Mouse (Mus musculus): Measurements from ENCODE around the gene Nr4a1. TPM values are rescaled to one million over a fixed set of nuclear protein-coding genes. Genes with fewer than 3 reads are reported as not detected.

The Nr4a1 gene
- polyA plus RNA-seq, 2 experiments: 0.19 to 0.42 TPM

GRCm38 (mm10) chr15:101315378-101315777 lies 61.3 kb downstream of the Nr4a1 start:
- peaks cover 0 to 16% of the 10 kb centered on the region in 2 experiments; a peak in 2 of 4 replicates for H3K4me1 ChIP-seq (replicated peaks; ENCODE audit: control insufficient read depth in 2 of 2, insufficient read depth in 2 of 2, low read length in 1 of 2)
- no peaks in the 10 kb centered on the region for H3K36me3 ChIP-seq (replicated peaks; ENCODE audit: control insufficient read depth, insufficient read depth, low read depth)
- H3K27me3 ChIP-seq (ENCODE audit: control insufficient read depth, insufficient read depth, low read length): no peaks in the 10 kb centered on the region
- H3K9me3 ChIP-seq (ENCODE audit: control insufficient read depth, low read length): no peaks in the 10 kb centered on the region
- no peak overlapping the region for H3K9ac ChIP-seq (replicated peaks)
- ATAC-seq (ENCODE audit: insufficient read depth) (no peak), DNase-seq (ENCODE audit: low read depth in 3 of 3, low spot score in 3 of 3) (no peak)
- no peak for TF ChIP-seq CTCF (IDR thresholded peaks at IDR 0.05; ENCODE audit: low read depth)
- no peak for TF ChIP-seq EP300 (IDR thresholded peaks at IDR 0.05; ENCODE audit: low read depth)
- no peak overlapping the region for H3K27ac ChIP-seq
- 74% methylated on average over 4 of the region's 4 CpGs for whole genome bisulfite sequencing (ENCODE audit: insufficient replicate concordance)
- H3K4me3 ChIP-seq (ENCODE audit: insufficient read depth in 1 of 2, low read depth in 2 of 2, low read length in 2 of 2): no peak overlapping the region
- no peak overlapping the region for H3K4me2 ChIP-seq (ENCODE audit: low read depth)

- H3K4me3 ChIP-seq (ENCODE audit: insufficient read depth in 1 of 2, low read depth in 2 of 2, low read length in 2 of 2): peak overlapping the region; percentile 3 to 52; a peak in 2 of 4 replicates
These were observed 61.8 kb downstream of the Nr4a1 start for GRCm38 (mm10) chr15:101315832-101316231.

GRCm38 (mm10) chr15:101316279-101316912 lies 62.3 kb downstream of the Nr4a1 start:
- Histone ChIP-seq H3K4me1 (replicated peaks; ENCODE audit: control insufficient read depth in 2 of 2, insufficient read depth in 2 of 2, low read length in 1 of 2) (peaks cover 0 to 23% of the 10 kb centered on the region in 2 experiments; a peak in 2 of 4 replicates), H3K27me3 (ENCODE audit: control insufficient read depth, insufficient read depth, low read length) (no peaks in the 10 kb centered on the region), H3K27ac (no peak overlapping the region), H3K36me3 (replicated peaks; ENCODE audit: control insufficient read depth, insufficient read depth, low read depth) (no peaks in the 10 kb centered on the region), H3K4me3 (ENCODE audit: insufficient read depth in 1 of 2, low read depth in 2 of 2, low read length in 2 of 2) (peak overlapping the region; percentile 3 to 35), H3K9ac (replicated peaks) (no peak overlapping the region), H3K4me2 (ENCODE audit: low read depth) (peak overlapping the region; percentile 35), H3K9me3 (ENCODE audit: control insufficient read depth, low read length) (no peaks in the 10 kb centered on the region)
- TF ChIP-seq CTCF (IDR thresholded peaks at IDR 0.05; ENCODE audit: low read depth) (no peak), EP300 (IDR thresholded peaks at IDR 0.05; ENCODE audit: low read depth) (no peak)
- WGBS (ENCODE audit: insufficient replicate concordance): 15% methylated on average over 13 of the region's 13 CpGs
- DNase-seq (ENCODE audit: low read depth in 3 of 3, low spot score in 3 of 3) (no peak), ATAC-seq (ENCODE audit: insufficient read depth) (no peak)

More at GRCm38 (mm10) chr15:101315832-101316231, 61.8 kb downstream of the Nr4a1 start:
- H3K27ac ChIP-seq: no peak overlapping the region
- TF ChIP-seq EP300 (IDR thresholded peaks at IDR 0.05; ENCODE audit: low read depth) (no peak), CTCF (IDR thresholded peaks at IDR 0.05; ENCODE audit: low read depth) (peak; percentile 90)
- no peaks in the 10 kb centered on the region for H3K9me3 ChIP-seq (ENCODE audit: control insufficient read depth, low read length)
- H3K4me1 ChIP-seq (replicated peaks; ENCODE audit: control insufficient read depth in 2 of 2, insufficient read depth in 2 of 2, low read length in 1 of 2): peaks cover 0 to 19% of the 10 kb centered on the region in 2 experiments; a peak in 2 of 4 replicates
- ATAC-seq (ENCODE audit: insufficient read depth) (peak; percentile 67; the same call in 1 of the 2 replicates), DNase-seq (ENCODE audit: low read depth in 3 of 3, low spot score in 3 of 3) (peak; percentile 47 to 56 (median 53))
- no peak overlapping the region for H3K9ac ChIP-seq (replicated peaks)
- no peaks in the 10 kb centered on the region for H3K27me3 ChIP-seq (ENCODE audit: control insufficient read depth, insufficient read depth, low read length)
- WGBS (ENCODE audit: insufficient replicate concordance): 1% methylated on average over 11 of the region's 11 CpGs
- peak overlapping the region; percentile 35 for H3K4me2 ChIP-seq (ENCODE audit: low read depth)
- H3K36me3 ChIP-seq (replicated peaks; ENCODE audit: control insufficient read depth, insufficient read depth, low read depth): no peaks in the 10 kb centered on the region

- H3K4me3 ChIP-seq (ENCODE audit: insufficient read depth in 1 of 2, low read depth in 2 of 2, low read length in 2 of 2): peak overlapping the region; percentile 1 to 35; a peak in 3 of 4 replicates
- no peak overlapping the region for H3K9ac ChIP-seq (replicated peaks)
- H3K4me2 ChIP-seq (ENCODE audit: low read depth): no peak overlapping the region; the same call in 1 of the 2 replicates
These were observed 63.1 kb downstream of the Nr4a1 start for GRCm38 (mm10) chr15:101316913-101317813.

More at GRCm38 (mm10) chr15:101316913-101317813, 63.1 kb downstream of the Nr4a1 start:
- 21% methylated on average over 18 of the region's 18 CpGs for WGBS (ENCODE audit: insufficient replicate concordance)
- Histone ChIP-seq H3K36me3 (replicated peaks; ENCODE audit: control insufficient read depth, insufficient read depth, low read depth) (no peaks in the 10 kb centered on the region), H3K27me3 (ENCODE audit: control insufficient read depth, insufficient read depth, low read length) (no peaks in the 10 kb centered on the region), H3K27ac (no peak overlapping the region), H3K9me3 (ENCODE audit: control insufficient read depth, low read length) (no peaks in the 10 kb centered on the region), H3K4me1 (replicated peaks; ENCODE audit: control insufficient read depth in 2 of 2, insufficient read depth in 2 of 2, low read length in 1 of 2) (peaks cover 0 to 24% of the 10 kb centered on the region in 2 experiments; a peak in 2 of 4 replicates)
- TF ChIP-seq CTCF (IDR thresholded peaks at IDR 0.05; ENCODE audit: low read depth): no peak
- no peak for TF ChIP-seq EP300 (IDR thresholded peaks at IDR 0.05; ENCODE audit: low read depth)
- DNase-seq (ENCODE audit: low read depth in 3 of 3, low spot score in 3 of 3): no peak
- no peak for ATAC-seq (ENCODE audit: insufficient read depth)
